Mouse (Mus musculus) forebrain, embryonic 16.5 days (tissue): ENCODE data around the gene Lrrc2. TPM values are rescaled to one million over a fixed set of nuclear protein-coding genes. Genes with fewer than 3 reads are reported as not detected.

Experiments
- ATAC-seq: fragments of 200-750 bp; cut with Nextera tagmentation; 2 replicates; pipeline ENCODE4 v1.8.0; 2017; ENCODE audit warnings: mild to moderate bottlenecking, moderate library complexity
- H3K27ac ChIP-seq: fragments of 300-500 bp; sonication (generic); 2 replicates; pipeline ENCODE4 v1.5.1; 2014; ENCODE audit warnings: low read length, control low read depth
- H3K27me3 ChIP-seq: fragments of 300-500 bp; sonication (generic); replicated peaks from 2 replicates; pipeline ENCODE4 v1.6.1; 2014; ENCODE audit warnings: low read length; ENCODE audit not compliant: control insufficient read depth, insufficient read depth
- H3K36me3 ChIP-seq: fragments of 300-500 bp; sonication (generic); 2 replicates; pipeline ENCODE4 v1.6.1; 2014; ENCODE audit not compliant: control insufficient read depth, insufficient read depth
- H3K4me1 ChIP-seq: fragments of 300-500 bp; sonication (generic); replicated peaks from 2 replicates; pipeline ENCODE4 v1.6.1; 2014; ENCODE audit warnings: low read length; ENCODE audit not compliant: control insufficient read depth, insufficient read depth
- H3K4me2 ChIP-seq: fragments of 300-500 bp; sonication (generic); 2 replicates; pipeline ENCODE4 v1.6.1; 2014; ENCODE audit warnings: mild to moderate bottlenecking, low read length, control low read depth
- H3K4me3 ChIP-seq: fragments of 300-500 bp; sonication (generic); replicated peaks from 2 replicates; pipeline ENCODE4 v1.5.1; 2014; ENCODE audit warnings: mild to moderate bottlenecking, low read length, control low read depth
- H3K9ac ChIP-seq: fragments of 300-500 bp; sonication (generic); replicated peaks from 2 replicates; pipeline ENCODE4 v1.6.1; 2014; ENCODE audit warnings: low read depth, low read length, control low read depth
- H3K9me3 ChIP-seq: fragments of 300-500 bp; sonication (generic); 2 replicates; pipeline ENCODE4 v1.6.1; 2016; ENCODE audit warnings: low read length; ENCODE audit not compliant: control insufficient read depth
- WGBS: fragments of 180-500 bp; shearing (Covaris S2); extraction: QIAGEN DNeasy Blood & Tissue Kit; methylation state at CpG from one replicate; pipeline ENCODE4 v1.1.7; 2014; 5-methylcytosine and 5-hydroxymethylcytosine counted together
- microRNA-seq: library from miRNA; unstranded; fragments of <30 nt; microRNA quantifications from one replicate; pipeline ENCODE4, GENCODE M21; 2017
- polyA plus RNA-seq: library from polyadenylated mRNA; unstranded; fragments of >200 nt; fragmentation: Nextera tagmentation; extraction: Ambion mirVana; gene quantifications from 2 replicates; pipeline ENCODE4 v1.2.1, GENCODE M21; 2015

Gene Lrrc2
- polyA plus RNA-seq, 1 experiment from 2014 or later, result 0.57 TPM

- no peaks in the 10 kb centered on the region for H3K9me3 ChIP-seq
- no peaks in the 10 kb centered on the region for H3K4me1 ChIP-seq
- ATAC-seq, result no peak
- no peaks in the 10 kb centered on the region for H3K36me3 ChIP-seq
- H3K9ac ChIP-seq, result no peak overlapping the region
- 78% methylated on average over 4 of the region's 4 CpGs for WGBS
- H3K27ac ChIP-seq, result no peak overlapping the region
- H3K27me3 ChIP-seq, result no peaks in the 10 kb centered on the region
- H3K4me2 ChIP-seq, result no peak overlapping the region
- no peak overlapping the region for H3K4me3 ChIP-seq
These were observed 64.3 kb downstream of the Lrrc2 start for GRCm38 (mm10) chr9:111015658-111016057.

GRCm38 (mm10) chr9:111019022-111019421 is 67.7 kb downstream of the Lrrc2 start, which contains the start of gene Ltf:
Gene Ltf (plus strand): TSS chr9:111019271.
- H3K27ac ChIP-seq, result no peak within 1 kb of the TSS
- no peak within 1 kb of the TSS for H3K4me2 ChIP-seq
- 87% methylated on average over 5 of the region's 5 CpGs for WGBS
- ATAC-seq, result no peak
- H3K4me3 ChIP-seq, result no peak within 1 kb of the TSS
- no peaks in the 10 kb centered on the region for H3K36me3 ChIP-seq
- H3K9me3 ChIP-seq, result no peaks in the 10 kb centered on the region
- H3K9ac ChIP-seq, result no peak within 1 kb of the TSS
- no peaks in the 10 kb centered on the region for H3K4me1 ChIP-seq
- H3K27me3 ChIP-seq, result no peaks in the 10 kb centered on the region

- WGBS, result 91% methylated on average over 10 of the region's 10 CpGs
- Histone ChIP-seq H3K4me1 (no peaks in the 10 kb centered on the region), H3K36me3 (no peaks in the 10 kb centered on the region), H3K27me3 (no peaks in the 10 kb centered on the region), H3K4me3 (no peak overlapping the region), H3K4me2 (no peak overlapping the region), H3K9ac (no peak overlapping the region), H3K9me3 (no peaks in the 10 kb centered on the region), H3K27ac (no peak overlapping the region)
- ATAC-seq, result no peak
These were observed 75.4 kb downstream of the Lrrc2 start for GRCm38 (mm10) chr9:111026791-111027190.

Small RNA genes lying within 50 kb of the gene (microRNA-seq; reads per million reads assigned to microRNA genes)
- not detected for gene Gm24269

Other genes with a start within 250 kb of the Lrrc2 start
- gene Myl3, start 209.7 kb upstream of the Lrrc2 start, polyA plus RNA-seq, result 0.39 TPM in 1 of 2 replicates, not detected in the other
- gene Pth1r, start 204.4 kb upstream of the Lrrc2 start, polyA plus RNA-seq, result 6.4 and 8.4 TPM in 2 replicates
- gene Prss42, start 153.4 kb upstream of the Lrrc2 start, polyA plus RNA-seq, result not detected in 2 replicates
- not detected in 2 replicates for gene Prss44, start 137.6 kb upstream of the Lrrc2 start, polyA plus RNA-seq
- not detected in 2 replicates for gene Prss43, start 124.9 kb upstream of the Lrrc2 start, polyA plus RNA-seq
- gene Prss45, start 117.0 kb upstream of the Lrrc2 start, polyA plus RNA-seq, result not detected in 2 replicates
- gene Prss46, start 107.0 kb upstream of the Lrrc2 start, polyA plus RNA-seq, result not detected in 2 replicates
- 0.14 TPM in 1 of 2 replicates, not detected in the other for gene Prss50, start 93.6 kb upstream of the Lrrc2 start, polyA plus RNA-seq
- 0.65 and 1.1 TPM in 2 replicates for gene Als2cl, start 71.7 kb upstream of the Lrrc2 start, polyA plus RNA-seq
- gene Tmie, start 71.4 kb upstream of the Lrrc2 start, polyA plus RNA-seq, result 0.86 and 1.8 TPM in 2 replicates
- gene Fam240a, start 34.7 kb upstream of the Lrrc2 start, polyA plus RNA-seq, result not detected in 2 replicates
- not detected in 2 replicates for gene Tdgf1, start 5.4 kb upstream of the Lrrc2 start, polyA plus RNA-seq
- not detected in 2 replicates for gene Rtp3, start 39.0 kb downstream of the Lrrc2 start, polyA plus RNA-seq
- 0.70 and 1.4 TPM in 2 replicates for gene Ltf, start 67.7 kb downstream of the Lrrc2 start, polyA plus RNA-seq
- gene Ccrl2, start 106.0 kb downstream of the Lrrc2 start, polyA plus RNA-seq, result 1.1 and 1.5 TPM in 2 replicates
- 41.1 and 43.2 TPM in 2 replicates for gene Lrrfip2, start 166.0 kb downstream of the Lrrc2 start, polyA plus RNA-seq